Comparison of ENCODE assay signal across 16 mouse cellular contexts in the genomic region with DNA sequence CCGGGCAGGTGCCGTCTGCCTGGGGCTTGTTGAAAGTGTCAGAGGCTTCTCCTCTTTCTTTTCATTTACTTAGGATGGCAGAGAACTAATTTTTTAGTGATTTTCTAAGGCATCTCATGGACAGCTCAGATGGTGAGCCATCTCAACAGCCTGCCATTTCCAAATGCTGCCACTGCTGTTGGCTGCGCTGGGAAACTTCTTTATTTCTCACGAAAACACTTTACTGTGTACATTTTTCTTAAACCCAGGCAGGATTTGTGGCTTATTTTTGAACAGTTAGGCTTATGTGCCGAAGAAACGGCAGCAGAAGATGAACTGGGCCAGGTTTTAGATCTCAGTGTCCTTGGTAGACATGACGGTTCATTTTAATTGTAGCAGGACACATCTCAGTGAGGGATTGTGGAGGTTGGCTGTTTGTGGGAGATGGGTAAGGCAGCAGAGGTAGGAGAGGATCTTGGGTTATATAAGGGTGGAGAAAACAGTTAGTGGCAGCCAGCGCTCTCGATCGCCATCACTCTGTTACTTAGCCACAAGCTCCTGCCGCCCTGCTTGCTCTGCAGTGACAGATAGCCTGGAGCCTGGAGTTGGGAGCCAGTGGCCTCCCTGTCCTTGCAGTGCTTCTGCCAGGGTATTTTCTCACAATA.
"Had no signal": no experiment of that assay in that cellular context is flagged by ENCODE, and none has a peak within 500 bp of the region (broad histone marks: within the 10 kb centered on the region; RNA-seq: fewer than 3 reads in every experiment).

No protein-coding gene starts in this region.

- ATAC-seq: lung, postnatal 0 days; midbrain, embryonic 16.5 days had no signal

- H3K27ac ChIP-seq: limb, embryonic 13.5 days; liver, embryonic 15.5 days; neural tube, embryonic 13.5 days had no signal

- H3K9me3 ChIP-seq: limb, embryonic 13.5 days; liver, embryonic 15.5 days; neural tube, embryonic 13.5 days had no signal

- H3K36me3 ChIP-seq: limb, embryonic 13.5 days; neural tube, embryonic 13.5 days had no signal

- H3K4me3 ChIP-seq: limb, embryonic 13.5 days; liver, embryonic 15.5 days; neural tube, embryonic 13.5 days had no signal

- DNase-seq: kidney, postnatal 10 days; kidney, postnatal 4 days; lung, adult 2 months; lung, postnatal 36 days; retina, postnatal 1 day; right cerebral cortex, postnatal 4 days; spleen, adult 18-20 months; thymus, adult 18-20 months; thymus, postnatal 14 days had no signal

- H3K9ac ChIP-seq: limb, embryonic 13.5 days; liver, embryonic 15.5 days; neural tube, embryonic 13.5 days had no signal

- H3K27me3 ChIP-seq: limb, embryonic 13.5 days; liver, embryonic 15.5 days; neural tube, embryonic 13.5 days had no signal

- H3K4me2 ChIP-seq: limb, embryonic 13.5 days; liver, embryonic 11.5 days; liver, embryonic 15.5 days; midbrain, embryonic 11.5 days; neural tube, embryonic 13.5 days had no signal
